Mouse (Mus musculus): Measurements from ENCODE around the gene Dgke.
"Not testable (repeated sequence)": the region's sequence is repeated elsewhere in the genome, so short reads cannot be mapped to it uniquely, and the experiment has no call there.

The Dgke gene

GRCm38 (mm10) chr11:89073541-89073940 lies 6.9 kb upstream of the Dgke start, which contains the start of gene Gm525:
Gene Gm525 (plus strand): TSS chr11:89073841.
- DNase-seq = no peak

DNA sequence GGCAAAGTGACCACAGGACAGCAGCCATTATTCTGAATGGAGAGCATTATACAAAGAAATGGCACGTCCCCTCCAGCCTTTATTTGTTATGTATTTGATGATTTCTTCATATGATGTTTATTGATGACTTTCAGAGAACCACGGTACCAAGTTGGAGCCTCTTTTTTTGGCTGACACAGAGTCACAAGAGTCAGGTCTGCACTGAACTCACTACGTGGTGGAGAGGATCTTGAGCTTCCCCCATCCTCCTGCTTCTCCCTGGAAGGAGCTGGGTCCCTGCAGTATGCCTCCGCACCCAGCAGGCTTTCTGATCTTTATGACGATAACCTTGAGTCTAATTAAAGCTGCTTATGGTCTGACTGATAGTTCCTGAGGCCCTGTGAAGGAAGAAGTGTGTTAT lies 4.9 kb upstream of the Dgke start:
- DNase-seq = no peak

DNA sequence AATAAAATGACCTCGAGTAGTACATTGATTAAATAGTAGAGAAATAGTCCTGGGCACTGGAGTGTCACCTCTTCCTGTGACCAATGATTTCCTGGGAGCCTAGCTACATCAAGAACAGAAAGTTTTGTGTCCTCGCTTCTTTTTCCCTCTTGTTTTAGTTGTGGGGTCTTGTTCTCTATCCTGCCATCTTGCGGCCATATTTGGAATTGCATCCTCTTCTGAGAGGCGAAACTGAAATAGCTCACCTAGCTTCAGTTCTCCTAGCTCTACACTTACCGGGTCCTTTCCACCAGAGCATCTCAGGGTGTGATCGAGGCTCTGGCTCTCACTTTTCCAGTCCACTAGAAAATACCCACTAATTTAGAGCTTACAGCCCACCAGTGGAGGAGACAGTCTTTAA lies 2.7 kb upstream of the Dgke start:
- no peak for DNase-seq

- no peak for DNase-seq
Observed at GRCm38 (mm10) chr11:89068649-89069048, 2.0 kb upstream of the Dgke start.

- DNase-seq = no peak
Observed at GRCm38 (mm10) chr11:89067871-89068490, 1.3 kb upstream of the Dgke start.

GRCm38 (mm10) chr11:89067301-89067822 lies 712 bp upstream of the Dgke start:
- no peak for DNase-seq

GRCm38 (mm10) chr11:89066126-89066525 lies 524 bp downstream of the Dgke start:
- no peak for DNase-seq

GRCm38 (mm10) chr11:89065297-89065696 lies 1.4 kb downstream of the Dgke start:
- no peak for DNase-seq

GRCm38 (mm10) chr11:89064312-89064711 lies 2.3 kb downstream of the Dgke start:
- no peak for DNase-seq

- DNase-seq = no peak
Observed at GRCm38 (mm10) chr11:89061362-89061761, 5.3 kb downstream of the Dgke start.

- peak; percentile 97 for DNase-seq
Observed at GRCm38 (mm10) chr11:89060423-89061089, 6.1 kb downstream of the Dgke start.

GRCm38 (mm10) chr11:89059919-89060422 lies 6.7 kb downstream of the Dgke start:
- DNase-seq = no peak

GRCm38 (mm10) chr11:89058515-89059270 lies 8.0 kb downstream of the Dgke start:
- no peak for DNase-seq

GRCm38 (mm10) chr11:89055931-89056690 lies 10.5 kb downstream of the Dgke start:
- DNase-seq = no peak

DNA sequence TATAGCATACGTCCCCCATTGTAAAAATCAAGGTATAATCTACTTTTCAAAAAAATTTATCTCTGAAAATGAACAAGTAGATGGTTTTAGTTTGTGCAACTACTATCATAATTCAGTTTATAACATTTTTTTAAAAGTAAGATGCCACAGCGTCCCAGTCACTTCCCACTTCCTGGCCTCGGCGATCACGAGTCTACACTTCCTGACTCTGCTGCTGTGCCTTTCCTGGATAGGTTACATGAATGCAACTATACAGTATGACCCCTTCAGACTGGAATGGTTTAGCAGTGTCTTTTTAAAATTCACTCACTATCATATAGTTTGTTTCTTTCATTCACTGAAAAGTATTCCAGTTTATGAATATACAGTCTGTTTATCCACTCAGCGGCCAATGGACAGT lies 14.9 kb downstream of the Dgke start:
- DNase-seq = no peak

- DNase-seq = no peak
Observed at GRCm38 (mm10) chr11:89046021-89046420, 20.6 kb downstream of the Dgke start.

DNA sequence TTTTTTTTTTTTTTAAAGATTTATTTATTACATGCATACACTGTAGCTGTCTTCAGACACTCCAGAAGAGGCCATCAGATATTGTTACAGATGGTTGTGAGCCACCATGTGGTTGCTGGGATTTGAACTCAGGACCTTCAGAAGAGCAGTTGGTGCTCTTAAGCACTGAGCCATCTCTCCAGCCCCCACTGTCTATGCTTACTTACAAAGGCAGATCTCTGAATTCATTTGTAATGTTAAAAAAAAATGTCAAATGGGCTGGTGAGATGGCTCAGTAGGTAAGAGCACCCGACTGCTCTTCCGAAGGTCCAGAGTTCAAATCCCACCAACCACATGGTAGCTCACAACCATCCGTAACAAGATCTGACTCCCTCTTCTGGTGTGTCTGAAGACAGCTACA lies 21.1 kb downstream of the Dgke start:
- not testable (repeated sequence) for DNase-seq

GRCm38 (mm10) chr11:89043046-89043445 lies 23.6 kb downstream of the Dgke start:
- DNase-seq = no peak

GRCm38 (mm10) chr11:89041073-89041472 lies 25.6 kb downstream of the Dgke start:
- DNase-seq = not testable (repeated sequence)

DNA sequence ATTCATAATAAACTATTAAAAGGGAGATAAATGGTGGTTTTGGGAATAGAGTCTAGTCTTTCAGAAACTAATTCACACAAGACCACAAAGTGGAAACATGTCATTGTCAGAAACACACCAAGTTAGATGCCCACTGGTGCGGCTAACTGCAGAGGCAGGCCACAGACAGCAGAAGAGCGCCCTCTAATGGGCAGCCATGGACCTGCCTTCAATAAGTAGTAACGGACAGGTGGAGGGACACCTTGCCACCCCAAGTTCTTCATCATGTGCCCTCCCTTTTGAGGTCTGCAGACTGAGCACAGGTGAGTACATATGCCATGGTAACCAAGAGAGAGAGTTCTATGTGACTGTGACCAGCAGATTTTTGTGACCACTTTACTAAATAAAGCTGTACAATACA lies 27.3 kb downstream of the Dgke start:
- peak; percentile 27 for DNase-seq

DNA sequence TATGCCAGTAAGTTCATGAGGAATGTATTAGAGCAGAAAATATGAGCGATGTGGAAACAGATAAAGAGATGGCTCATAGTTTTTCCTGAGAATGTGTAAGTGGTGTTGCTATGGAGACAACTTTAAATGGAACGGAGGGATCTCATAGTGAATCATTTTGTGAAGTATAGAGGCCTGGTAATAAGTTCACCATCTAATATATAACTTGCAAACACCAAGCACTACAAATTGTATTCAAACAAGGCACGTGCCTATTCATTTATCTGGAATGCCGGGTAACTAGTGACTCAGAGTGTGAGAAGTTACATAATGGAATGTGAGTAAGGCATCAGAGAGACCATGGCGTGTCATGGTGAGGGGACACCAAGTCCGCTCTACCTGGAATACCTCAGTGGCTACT lies 28.2 kb downstream of the Dgke start:
- DNase-seq = no peak

DNA sequence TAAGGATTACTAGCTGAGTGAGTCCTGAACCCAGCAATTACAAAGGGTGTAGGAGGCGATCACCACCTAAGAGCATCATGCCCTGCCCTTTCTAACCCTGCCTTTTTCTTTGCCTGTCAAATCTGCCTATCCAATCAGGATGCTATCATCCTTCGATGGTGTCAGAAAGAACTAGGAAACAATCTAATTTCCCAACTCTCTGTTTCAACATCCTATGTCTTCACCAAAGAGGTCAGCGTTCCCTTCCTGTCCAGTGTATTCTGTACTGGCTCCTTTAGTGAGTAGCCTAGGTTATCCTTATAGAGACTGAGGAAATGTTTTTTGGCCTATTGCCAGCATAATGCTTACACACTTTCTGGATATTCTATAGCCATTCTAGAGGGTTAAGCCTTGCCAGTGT lies 31.1 kb downstream of the Dgke start:
- no peak for DNase-seq

DNA sequence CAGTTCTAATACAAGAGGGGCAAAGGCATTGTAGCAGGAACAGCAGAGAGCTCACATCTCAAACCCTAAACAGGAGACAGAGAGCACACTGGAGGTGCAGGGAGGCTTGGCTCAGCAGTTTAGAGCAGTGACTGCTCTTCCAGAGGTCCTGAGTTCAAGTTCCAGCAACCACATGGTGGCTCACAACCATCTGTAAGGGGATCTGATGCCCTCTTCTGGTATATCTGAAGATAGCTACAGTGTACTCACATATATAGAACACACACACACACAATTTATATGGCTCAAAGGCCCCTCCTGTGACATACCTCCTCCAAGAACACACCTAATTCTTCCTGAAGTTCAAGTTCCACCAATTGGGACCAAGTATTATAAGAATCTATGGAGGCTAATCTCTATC lies 32.1 kb downstream of the Dgke start:
- no peak for DNase-seq
